Comparison of ENCODE assay signal across 7 mouse cellular contexts in the genomic region with DNA sequence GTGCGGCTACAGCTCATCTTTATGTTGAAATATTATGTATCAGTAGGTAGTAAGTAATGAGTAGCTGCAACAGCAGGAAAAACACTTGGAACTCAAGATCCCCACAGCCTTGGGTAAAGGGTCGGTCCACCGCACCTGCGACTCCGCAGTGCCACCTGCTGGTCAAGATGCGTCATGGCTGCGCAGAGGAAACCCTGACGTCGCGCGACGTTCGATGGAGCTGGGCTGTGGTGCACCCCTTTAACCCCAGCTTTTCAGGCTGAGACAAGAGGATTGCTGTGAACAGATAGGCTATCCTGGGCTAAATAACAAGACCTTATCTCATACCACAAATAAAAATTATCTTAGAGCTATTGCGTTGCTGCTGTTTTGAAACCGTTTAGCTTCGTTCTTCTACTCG. TPM values are rescaled to one million over a fixed set of nuclear protein-coding genes. Genes with fewer than 3 reads are reported as not detected.
DNase-seq lines count a peak whose midpoint lies in the region; ATAC-seq and TF ChIP-seq lines count a peak whose summit lies in the region.

No protein-coding gene starts in this region.

- H3K4me1 ChIP-seq in intestine, embryonic 15.5 days (replicated peaks): peaks cover 14% of the 10 kb centered on the region
- H3K4me1 ChIP-seq in limb, embryonic 10.5 days: peaks cover 16% of the 10 kb centered on the region
- H3K4me1 ChIP-seq in midbrain, embryonic 12.5 days: peaks cover 24% of the 10 kb centered on the region
- peaks cover 4% of the 10 kb centered on the region for H3K4me1 ChIP-seq in small intestine, adult 2 months (ENCODE audit: control insufficient read depth, insufficient read depth, insufficient read length, low read length)

- no peak overlapping the region for H3K27ac ChIP-seq in intestine, embryonic 15.5 days
- no peak overlapping the region for H3K27ac ChIP-seq in limb, embryonic 10.5 days
- no peak overlapping the region for H3K27ac ChIP-seq in midbrain, embryonic 12.5 days (replicated peaks)
- H3K27ac ChIP-seq in small intestine, adult 2 months (ENCODE audit: insufficient read depth, low read depth, low read length): no peak overlapping the region

- peak; percentile 75 for DNase-seq in adrenal gland, adult 2 months
- peak; percentile 89 for DNase-seq in embryo, embryonic 11 days
- DNase-seq in gastrocnemius, postnatal 36 days: peak; percentile 64 to 68
- peak; percentile 90 for DNase-seq in limb, embryonic 10.5 days (ENCODE audit: low spot score)

- 6% methylated on average over 17 of the region's 17 CpGs for WGBS in intestine, embryonic 15.5 days
- 7% methylated on average over 17 of the region's 17 CpGs for WGBS in limb, embryonic 10.5 days
- WGBS in midbrain, embryonic 12.5 days: 9% methylated on average over 17 of the region's 17 CpGs
- WGBS in small intestine, adult 2 months: 2% methylated on average over 17 of the region's 17 CpGs

- intact Hi-C loops in gastrocnemius, postnatal 36 days (cut with DNase I): loop anchor here (2.0 kb wide), 1 partner anchor 55 kb away; no protein-coding TSS in a partner anchor

- H3K9ac ChIP-seq in intestine, embryonic 15.5 days: no peak overlapping the region
- H3K9ac ChIP-seq in midbrain, embryonic 12.5 days (replicated peaks): no peak overlapping the region

- TF ChIP-seq POLR2A in small intestine, adult 2 months (IDR thresholded peaks at IDR 0.05; ENCODE audit: low read depth, low read length): no peak

- TF ChIP-seq CTCF in small intestine, adult 2 months (IDR thresholded peaks at IDR 0.05; ENCODE audit: extremely low read depth, insufficient read length, insufficient replicate concordance, low read depth, low read length): peak; percentile 99

- H3K9me3 ChIP-seq in intestine, embryonic 15.5 days: no peaks in the 10 kb centered on the region
- no peaks in the 10 kb centered on the region for H3K9me3 ChIP-seq in limb, embryonic 10.5 days (replicated peaks)
- no peaks in the 10 kb centered on the region for H3K9me3 ChIP-seq in midbrain, embryonic 12.5 days

- no peak overlapping the region; the same call in 1 of the 2 replicates for H3K4me3 ChIP-seq in intestine, embryonic 15.5 days (replicated peaks)
- peak overlapping the region; percentile 34; the same call in 1 of the 2 replicates for H3K4me3 ChIP-seq in limb, embryonic 10.5 days
- peak overlapping the region; percentile 66; the same call in 1 of the 2 replicates for H3K4me3 ChIP-seq in midbrain, embryonic 12.5 days
- peak overlapping the region; percentile 41 for H3K4me3 ChIP-seq in small intestine, adult 2 months (ENCODE audit: low read depth, low read length)

- H3K36me3 ChIP-seq in intestine, embryonic 15.5 days: 0 out of 2 replicates have a peak, but pooled peaks cover 7% of the 10 kb centered on the region
- H3K36me3 ChIP-seq in limb, embryonic 10.5 days: peaks cover 13% of the 10 kb centered on the region
- H3K36me3 ChIP-seq in midbrain, embryonic 12.5 days: peaks cover 10% of the 10 kb centered on the region
- peaks cover 4% of the 10 kb centered on the region; the same call in 1 of the 2 replicates for H3K36me3 ChIP-seq in small intestine, adult 2 months (ENCODE audit: control insufficient read depth, insufficient read depth, low read length)

- no peaks in the 10 kb centered on the region for H3K27me3 ChIP-seq in intestine, embryonic 15.5 days (replicated peaks)
- H3K27me3 ChIP-seq in limb, embryonic 10.5 days (ENCODE audit: low read depth, poor library complexity, severe bottlenecking): no peaks in the 10 kb centered on the region
- no peaks in the 10 kb centered on the region for H3K27me3 ChIP-seq in midbrain, embryonic 12.5 days
- H3K27me3 ChIP-seq in small intestine, adult 2 months (ENCODE audit: control insufficient read depth, insufficient read depth, low read length): no peaks in the 10 kb centered on the region

- H3K4me2 ChIP-seq in intestine, embryonic 15.5 days (replicated peaks): peak overlapping the region; percentile 66
- H3K4me2 ChIP-seq in midbrain, embryonic 12.5 days (replicated peaks): peak overlapping the region; percentile 56

- peak; percentile 68 for ATAC-seq in intestine, embryonic 15.5 days
- ATAC-seq in midbrain, embryonic 12.5 days (ENCODE audit: low FRiP score, low read depth): peak; percentile 75

RNA-seq across cellular contexts. Expression of a gene that starts 13.6 kb away (rescaled TPM):
- total RNA-seq in adrenal gland, adult 2 months (2021): 10 to 100 TPM; 19.5 to 19.8 TPM
- polyA plus RNA-seq in adrenal gland, adult 2 months (2012; rRNA removed): 19.1 and 20.6 TPM in 2 replicates
- total RNA-seq in gastrocnemius, postnatal 36 days (2021): 1 to 10 TPM; 1.7 to 3.4 TPM
- 24.5 and 25.7 TPM in 2 replicates for polyA plus RNA-seq in intestine, embryonic 15.5 days (2015; fragmentation: Nextera tagmentation; extraction: Ambion mirVana)
- 44.9 and 49.4 TPM in 2 replicates for polyA plus RNA-seq in limb, embryonic 10.5 days (2016; fragmentation: Nextera tagmentation; extraction: Ambion mirVana)
- 49.2 and 53.4 TPM in 2 replicates for polyA plus RNA-seq in midbrain, embryonic 12.5 days (2016; fragmentation: Nextera tagmentation; extraction: Ambion mirVana)
- 5.5 and 7.8 TPM in 2 replicates for polyA plus RNA-seq in small intestine, adult 2 months (2012; rRNA removed)

RNA-seq across cellular contexts. Expression of a gene that starts 14.0 kb away (rescaled TPM):
- total RNA-seq in adrenal gland, adult 2 months (2021): 10 to 100 TPM; 38.1 to 53.1 TPM
- polyA plus RNA-seq in adrenal gland, adult 2 months (2012; rRNA removed): 26.9 and 29.6 TPM in 2 replicates
- 10 to 100 TPM; 16.6 to 18.7 TPM for total RNA-seq in gastrocnemius, postnatal 36 days (2021)
- 37.5 and 39.9 TPM in 2 replicates for polyA plus RNA-seq in intestine, embryonic 15.5 days (2015; fragmentation: Nextera tagmentation; extraction: Ambion mirVana)
- polyA plus RNA-seq in limb, embryonic 10.5 days (2016; fragmentation: Nextera tagmentation; extraction: Ambion mirVana): 61.6 and 63.1 TPM in 2 replicates
- 48.5 and 52.0 TPM in 2 replicates for polyA plus RNA-seq in midbrain, embryonic 12.5 days (2016; fragmentation: Nextera tagmentation; extraction: Ambion mirVana)
- polyA plus RNA-seq in small intestine, adult 2 months (2012; rRNA removed): 13.1 and 24.7 TPM in 2 replicates

RNA-seq across cellular contexts. Expression of a gene that starts 24.1 kb away (rescaled TPM):
- total RNA-seq in adrenal gland, adult 2 months (2021): 10 to 100 TPM; 83.5 to 86.8 TPM
- polyA plus RNA-seq in adrenal gland, adult 2 months (2012; rRNA removed): 66.0 and 78.9 TPM in 2 replicates
- 10 to 100 TPM; 64.3 to 70.2 TPM for total RNA-seq in gastrocnemius, postnatal 36 days (2021)
- polyA plus RNA-seq in intestine, embryonic 15.5 days (2015; fragmentation: Nextera tagmentation; extraction: Ambion mirVana): 91.6 and 99.9 TPM in 2 replicates
- 98.3 and 109 TPM in 2 replicates for polyA plus RNA-seq in limb, embryonic 10.5 days (2016; fragmentation: Nextera tagmentation; extraction: Ambion mirVana)
- 104 and 118 TPM in 2 replicates for polyA plus RNA-seq in midbrain, embryonic 12.5 days (2016; fragmentation: Nextera tagmentation; extraction: Ambion mirVana)
- polyA plus RNA-seq in small intestine, adult 2 months (2012; rRNA removed): 52.7 and 84.9 TPM in 2 replicates

RNA-seq across cellular contexts. Expression of a gene that starts 26.7 kb away (rescaled TPM):
- total RNA-seq in adrenal gland, adult 2 months (2021): 1 to 10 TPM; 6.6 to 8.2 TPM
- 3.6 and 3.7 TPM in 2 replicates for polyA plus RNA-seq in adrenal gland, adult 2 months (2012; rRNA removed)
- 1 to 10 TPM in 1 of 2 experiments, under 1 TPM in 1; 0.84 to 2.1 TPM for total RNA-seq in gastrocnemius, postnatal 36 days (2021)
- polyA plus RNA-seq in intestine, embryonic 15.5 days (2015; fragmentation: Nextera tagmentation; extraction: Ambion mirVana): 2.0 and 2.8 TPM in 2 replicates
- 3.2 and 4.0 TPM in 2 replicates for polyA plus RNA-seq in limb, embryonic 10.5 days (2016; fragmentation: Nextera tagmentation; extraction: Ambion mirVana)
- polyA plus RNA-seq in midbrain, embryonic 12.5 days (2016; fragmentation: Nextera tagmentation; extraction: Ambion mirVana): 4.1 and 5.0 TPM in 2 replicates
- 0.98 and 5.4 TPM in 2 replicates for polyA plus RNA-seq in small intestine, adult 2 months (2012; rRNA removed)

RNA-seq across cellular contexts. Expression of a gene that starts 39.0 kb away (rescaled TPM):
- total RNA-seq in adrenal gland, adult 2 months (2021): 10 to 100 TPM; 49.7 to 65.2 TPM
- polyA plus RNA-seq in adrenal gland, adult 2 months (2012; rRNA removed): 156 and 162 TPM in 2 replicates
- 1 to 10 TPM; 7.7 to 8.3 TPM for total RNA-seq in gastrocnemius, postnatal 36 days (2021)
- polyA plus RNA-seq in intestine, embryonic 15.5 days (2015; fragmentation: Nextera tagmentation; extraction: Ambion mirVana): 9.3 and 14.2 TPM in 2 replicates
- polyA plus RNA-seq in limb, embryonic 10.5 days (2016; fragmentation: Nextera tagmentation; extraction: Ambion mirVana): 1.2 and 1.5 TPM in 2 replicates
- polyA plus RNA-seq in midbrain, embryonic 12.5 days (2016; fragmentation: Nextera tagmentation; extraction: Ambion mirVana): 4.2 and 6.1 TPM in 2 replicates
- polyA plus RNA-seq in small intestine, adult 2 months (2012; rRNA removed): 268 and 784 TPM in 2 replicates
